Mouse (Mus musculus): ENCODE data around the gene Wfdc1.

The Wfdc1 gene

DNA sequence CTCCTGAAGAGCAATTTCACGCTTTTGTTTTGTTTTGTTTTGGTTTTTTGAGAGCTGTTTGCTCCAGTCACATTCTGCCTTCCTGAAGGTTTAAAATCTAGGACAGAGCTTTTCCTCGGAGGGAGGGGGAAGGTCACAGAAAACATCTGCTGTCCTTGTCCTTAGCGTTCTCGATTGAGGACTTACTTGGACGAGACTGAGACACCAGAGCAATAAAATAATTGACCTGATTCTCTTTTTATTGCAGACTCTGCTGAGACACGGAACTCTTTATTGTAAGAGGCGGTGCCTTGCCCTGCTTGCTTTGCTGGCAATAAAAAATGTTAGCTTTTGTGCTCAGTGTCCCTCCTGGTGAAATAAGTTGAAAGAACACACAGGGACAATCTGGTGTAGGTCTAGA is 26.4 kb upstream of the Wfdc1 start:
- no peak for DNase-seq (ENCODE audit: low spot score in 2 of 2)

DNA sequence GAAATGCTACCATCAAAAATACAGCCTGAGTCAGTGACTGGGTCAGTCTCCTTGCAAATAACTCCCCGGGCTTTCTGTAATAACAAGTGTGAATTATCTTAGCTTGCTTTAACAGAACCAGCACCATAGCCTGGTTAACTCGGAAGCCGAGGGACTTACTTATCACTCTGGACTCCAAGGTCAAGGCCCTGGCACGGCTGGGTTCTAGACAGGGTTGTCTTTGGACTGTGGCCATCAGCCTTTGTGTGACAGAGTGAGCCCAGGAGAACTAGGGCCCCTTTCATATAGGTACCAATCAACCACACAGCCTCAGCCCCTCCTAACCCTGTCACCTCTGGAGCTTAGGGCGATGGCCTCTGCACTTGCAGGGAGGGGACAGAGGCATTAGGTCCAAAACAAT is 25.1 kb upstream of the Wfdc1 start:
- DNase-seq (ENCODE audit: low spot score in 2 of 2), result no peak

DNA sequence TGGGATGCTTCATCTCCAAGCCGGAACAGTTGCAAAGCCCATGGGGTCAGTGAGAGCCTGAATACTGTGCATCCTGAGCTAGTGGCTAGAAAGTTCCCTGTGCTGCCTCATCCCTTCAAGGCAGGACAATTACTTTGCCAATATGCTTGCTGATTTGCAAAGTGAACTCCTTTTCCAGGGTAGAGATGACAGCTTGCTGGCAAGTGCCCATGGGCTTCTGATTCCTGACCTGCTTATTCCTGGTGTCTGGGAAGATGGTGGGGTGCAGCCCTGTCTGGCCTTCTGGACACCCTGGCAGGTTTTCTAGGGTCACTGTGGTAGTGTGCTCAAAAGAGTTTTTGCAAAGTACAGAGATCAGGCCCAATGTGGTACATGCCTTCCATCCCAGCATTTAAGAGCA is 23.2 kb upstream of the Wfdc1 start:
- no peak for DNase-seq (ENCODE audit: low spot score in 2 of 2)

DNA sequence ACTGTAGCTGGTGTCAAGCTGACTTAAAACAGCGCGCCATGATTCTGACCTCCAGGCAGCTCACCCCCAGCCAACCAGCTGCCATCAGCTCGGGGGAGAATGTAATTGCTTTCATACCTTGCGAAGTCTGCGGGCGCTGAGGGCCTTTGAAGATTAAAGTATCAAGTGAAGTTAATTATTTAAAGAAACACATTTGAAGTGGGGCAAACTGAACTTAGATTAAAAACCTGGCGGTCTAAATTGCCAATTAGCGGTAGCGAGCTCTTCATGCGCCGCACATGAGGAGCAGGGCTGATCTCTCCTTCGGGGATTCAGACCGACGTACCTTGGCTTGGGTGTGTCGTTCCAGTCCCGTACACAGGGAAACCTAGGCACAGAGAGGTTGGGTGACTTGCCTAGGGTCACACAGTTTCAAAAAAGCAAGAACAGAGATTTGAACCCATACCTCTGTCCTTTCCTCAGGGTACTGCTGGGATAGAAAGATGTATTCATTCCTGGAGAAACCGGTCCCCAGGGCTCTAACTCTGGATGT is 21.7 kb upstream of the Wfdc1 start:
- DNase-seq (ENCODE audit: low spot score in 2 of 2), result no peak

DNA sequence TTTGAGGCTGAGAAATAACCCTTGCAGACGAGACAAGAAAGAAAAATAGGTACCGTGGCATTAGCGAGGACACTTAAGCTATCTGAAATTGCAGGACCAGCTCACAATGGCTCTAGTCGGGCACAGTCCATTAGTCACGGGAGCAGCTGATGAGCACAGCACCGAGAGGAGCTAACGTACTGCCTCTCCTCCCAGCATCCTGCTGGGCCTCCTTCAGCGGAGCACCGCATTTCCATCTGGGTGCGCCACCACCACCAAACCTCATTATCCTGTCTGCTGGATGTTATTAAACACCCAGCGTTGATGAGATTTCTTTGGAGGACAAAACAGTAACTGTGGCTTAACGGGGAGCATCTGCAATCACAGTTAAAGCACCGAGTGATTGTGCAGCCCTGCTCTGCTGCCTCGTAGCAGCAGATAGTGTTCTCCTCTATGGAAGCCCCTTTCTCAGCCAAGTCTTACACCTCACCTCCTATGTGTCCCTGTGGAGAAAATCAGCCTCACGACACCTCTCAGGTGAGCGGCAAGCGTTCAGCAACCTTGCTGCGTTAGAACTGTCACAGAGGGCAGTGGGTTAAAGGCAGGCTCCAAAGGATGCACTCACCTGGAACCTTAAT is 21.1 kb upstream of the Wfdc1 start:
- DNase-seq (ENCODE audit: low spot score in 2 of 2), result no peak

DNA sequence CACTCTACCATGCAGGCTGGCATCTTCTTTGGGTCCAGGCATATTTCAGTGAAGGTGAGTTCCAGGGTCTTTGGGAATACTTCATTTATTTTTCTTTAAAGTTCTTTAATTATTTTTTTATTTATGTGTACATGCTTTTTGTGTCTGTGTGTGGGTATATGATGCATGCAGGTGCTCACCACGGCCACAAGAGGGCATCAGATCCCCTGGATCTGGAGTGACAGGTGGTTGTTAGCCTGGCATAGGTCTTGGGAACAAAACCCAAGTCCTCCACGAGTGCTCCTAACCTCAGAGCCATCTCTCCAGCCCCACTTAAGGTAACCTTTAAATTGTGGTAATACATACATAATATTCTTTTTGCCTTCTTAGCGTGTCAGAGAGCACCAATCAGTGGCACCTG is 20.0 kb upstream of the Wfdc1 start:
- DNase-seq (ENCODE audit: low spot score in 2 of 2), result no peak

DNA sequence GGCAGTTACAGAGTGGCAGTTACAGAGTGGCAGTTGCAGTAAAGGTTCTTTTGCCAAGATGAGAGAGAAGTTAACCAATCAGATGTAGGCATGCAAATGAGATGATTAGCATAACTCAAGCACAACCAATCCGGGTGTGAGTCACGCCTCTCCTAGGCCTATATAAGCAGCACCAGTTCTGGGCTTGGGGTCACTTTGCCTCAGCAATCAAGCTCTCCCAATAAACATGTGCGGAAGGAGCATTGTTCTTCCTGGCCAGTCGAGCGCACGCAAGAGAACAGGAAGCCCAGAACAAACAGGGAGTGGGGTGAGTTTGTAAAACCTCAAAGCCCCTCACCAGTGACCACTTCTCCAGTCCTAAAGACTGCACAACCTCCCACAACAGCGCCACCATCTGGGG is 19.3 kb upstream of the Wfdc1 start:
- DNase-seq (ENCODE audit: low spot score in 2 of 2), result no peak

DNA sequence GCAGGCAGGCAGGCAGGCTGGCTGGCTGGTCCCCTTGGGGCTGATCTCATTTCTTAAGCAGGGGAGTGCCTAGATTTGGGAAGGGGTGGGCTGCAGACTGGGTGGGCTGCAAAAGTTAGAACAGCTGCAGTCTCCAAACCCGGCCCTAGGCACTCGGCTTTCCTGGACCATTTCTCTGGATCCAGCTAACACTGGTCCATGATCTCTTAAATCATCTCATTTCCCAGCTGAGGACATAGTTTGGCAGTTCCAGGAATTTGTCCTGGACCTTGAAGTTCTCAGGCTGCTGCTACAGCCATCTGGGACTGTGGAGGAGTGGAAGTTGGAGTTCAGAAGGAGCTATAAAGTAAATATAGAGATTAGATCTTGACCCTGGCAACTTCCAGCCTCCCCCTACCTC is 14.8 kb upstream of the Wfdc1 start:
- no peak for DNase-seq (ENCODE audit: low spot score in 2 of 2)

DNA sequence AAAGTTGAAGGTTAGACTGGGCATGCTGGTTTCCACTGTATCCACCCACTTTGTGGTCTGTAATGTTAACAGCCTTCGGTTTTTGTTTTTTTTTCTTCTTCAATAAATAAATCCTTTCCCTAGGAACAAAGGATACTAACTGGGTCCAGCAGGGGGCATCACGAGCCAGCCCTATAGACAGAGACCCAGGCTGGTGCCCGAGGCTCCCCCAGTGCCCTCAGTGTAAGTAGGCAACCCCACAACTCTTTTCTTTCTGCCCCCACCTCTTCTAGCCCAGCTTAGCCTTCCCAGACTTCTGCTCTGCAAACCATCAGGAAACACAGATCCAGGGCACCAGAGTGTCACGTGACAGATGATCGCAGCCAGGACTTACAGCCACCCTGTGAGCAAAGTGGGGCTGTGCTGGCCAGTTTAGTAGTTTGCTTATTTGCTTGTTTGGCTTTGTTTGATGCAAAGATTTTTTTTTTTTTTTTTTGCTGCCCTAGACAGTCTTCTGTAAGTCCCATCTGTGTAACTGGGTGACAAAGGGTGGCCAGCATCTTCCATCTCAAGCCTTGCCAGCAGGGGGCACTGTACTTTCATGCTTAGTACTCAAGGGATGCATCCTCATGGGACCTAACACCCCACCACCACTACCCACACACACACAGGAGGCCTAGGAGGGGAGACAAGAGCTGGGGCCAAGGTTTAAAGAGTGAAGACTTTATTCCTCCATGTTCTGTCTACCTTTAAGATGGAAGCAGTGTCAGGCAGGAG is 9.3 kb upstream of the Wfdc1 start:
- no peak for DNase-seq (ENCODE audit: low spot score in 2 of 2)

DNA sequence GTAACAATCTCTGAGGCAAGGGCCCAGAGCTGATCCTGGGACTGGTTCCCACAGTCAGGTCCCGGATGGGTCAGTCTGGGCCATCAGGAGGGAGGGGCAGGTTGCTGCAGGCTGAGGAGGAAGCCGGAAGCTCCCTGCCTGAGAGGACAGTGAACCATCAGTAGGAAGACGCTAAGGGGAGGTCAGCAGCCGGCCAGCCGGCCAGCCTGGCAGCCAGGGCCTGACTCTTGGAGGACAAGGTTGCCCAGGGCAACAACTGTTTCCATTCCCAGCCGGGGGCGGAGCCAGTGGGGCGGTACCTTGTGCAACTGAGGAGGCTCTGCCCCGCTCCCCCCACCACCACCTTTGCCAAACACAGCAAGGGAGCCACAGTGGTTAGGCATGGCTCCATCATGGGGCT is 5.1 kb upstream of the Wfdc1 start:
- peak in 1 of 2 experiments; percentile 43 for DNase-seq (ENCODE audit: low spot score in 2 of 2)

DNA sequence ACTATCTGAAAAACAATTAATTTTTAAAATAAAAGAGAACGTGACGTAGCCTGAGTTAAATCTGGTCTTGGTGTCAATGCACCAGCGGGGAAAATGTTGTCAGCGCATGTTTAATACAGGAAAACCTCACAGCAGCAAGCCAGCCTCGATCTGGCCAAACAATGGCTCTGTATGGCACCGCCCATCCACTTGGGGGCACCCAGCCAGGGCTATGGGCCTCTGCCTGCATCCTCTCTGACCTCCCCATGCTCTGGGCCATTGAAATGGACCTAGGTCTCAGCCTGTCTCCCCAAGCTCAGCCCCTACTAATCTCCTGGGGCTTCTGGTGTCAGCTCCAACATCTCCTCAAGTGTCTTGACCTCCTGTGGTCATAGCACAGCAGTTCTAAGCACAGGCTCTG is 4.3 kb upstream of the Wfdc1 start:
- no peak for DNase-seq (ENCODE audit: low spot score in 2 of 2)

DNA sequence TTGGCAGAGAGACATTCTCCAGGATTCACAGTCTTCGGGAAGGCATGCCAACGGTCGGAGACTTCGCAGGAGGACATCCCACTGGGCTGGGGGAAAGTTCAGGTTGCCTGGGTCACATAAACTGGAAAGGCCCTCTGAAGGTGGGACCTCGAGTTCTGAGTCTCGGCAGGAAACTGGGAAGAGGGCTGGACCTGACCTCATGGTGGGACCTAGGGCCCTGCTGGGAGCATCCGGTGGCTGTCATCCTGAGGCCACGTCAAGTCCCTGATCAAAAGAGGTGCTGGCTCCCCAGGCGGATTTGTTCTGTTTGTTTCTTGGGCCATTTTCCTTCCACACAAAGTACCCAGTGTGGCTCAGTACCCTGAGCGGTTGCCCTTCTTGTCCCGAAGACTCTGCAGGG is 2.7 kb upstream of the Wfdc1 start:
- no peak for DNase-seq (ENCODE audit: low spot score in 2 of 2)

DNA sequence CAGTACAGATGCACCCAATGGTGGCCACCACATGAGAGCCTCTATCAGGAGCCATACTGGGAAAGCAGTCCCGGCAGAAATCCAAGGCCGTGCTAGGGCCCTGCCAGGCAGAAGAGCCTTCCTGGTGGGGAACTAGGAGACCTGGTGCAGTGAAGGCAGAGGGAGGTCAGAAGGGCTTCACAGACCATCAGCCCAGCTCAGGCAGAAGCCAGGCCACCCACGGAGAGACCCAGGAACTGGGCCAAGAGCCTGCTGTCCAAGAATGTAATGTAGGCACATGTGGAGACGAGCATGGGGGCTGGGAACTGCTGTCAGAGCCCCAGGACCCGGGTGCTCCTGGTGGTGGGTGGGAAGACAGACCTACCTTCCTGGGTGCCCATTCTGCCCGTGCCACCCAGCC is 895 bp upstream of the Wfdc1 start:
- no peak for DNase-seq (ENCODE audit: low spot score in 2 of 2)

DNA sequence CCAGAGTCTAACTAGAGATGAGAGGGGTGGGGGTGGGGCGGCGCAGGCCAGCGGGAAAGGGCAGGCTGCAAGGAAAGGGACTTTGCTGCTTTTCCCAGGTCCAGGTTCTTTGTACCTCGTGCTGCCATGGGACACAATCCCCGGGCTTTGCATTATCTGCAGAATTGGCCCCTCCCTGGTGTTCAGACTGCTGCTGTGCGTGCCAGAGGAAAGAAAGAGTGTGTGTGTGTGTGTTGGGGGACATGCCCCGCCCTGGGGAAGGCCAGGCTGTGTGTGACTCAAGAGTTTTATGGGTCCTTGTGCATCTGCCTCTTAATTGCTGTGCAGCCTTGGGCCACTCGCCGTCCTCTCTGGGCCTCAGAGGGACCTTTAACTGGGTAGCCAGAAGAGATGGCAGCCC is 2.3 kb downstream of the Wfdc1 start:
- DNase-seq (ENCODE audit: low spot score in 2 of 2), result no peak

DNA sequence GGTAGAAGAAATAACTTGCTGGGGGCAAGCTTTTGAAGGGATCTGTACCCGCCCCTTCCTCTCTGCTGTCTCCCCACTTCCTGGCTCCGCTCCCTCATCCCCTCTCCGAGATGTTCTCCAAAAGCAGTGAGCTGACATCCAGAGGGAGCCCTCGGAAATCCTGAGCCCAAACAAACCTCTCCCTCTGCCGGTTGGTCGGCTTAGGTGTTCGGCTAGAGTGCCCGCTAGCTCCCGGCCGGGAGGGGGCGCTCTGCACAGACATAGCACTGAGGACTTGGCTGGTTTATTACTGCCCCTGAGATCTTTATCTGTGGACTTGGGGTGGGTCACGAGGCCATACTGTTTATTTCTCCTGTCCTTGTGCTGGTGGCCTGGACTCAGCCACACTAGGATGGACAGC is 3.1 kb downstream of the Wfdc1 start:
- DNase-seq (ENCODE audit: low spot score in 2 of 2), result no peak

DNA sequence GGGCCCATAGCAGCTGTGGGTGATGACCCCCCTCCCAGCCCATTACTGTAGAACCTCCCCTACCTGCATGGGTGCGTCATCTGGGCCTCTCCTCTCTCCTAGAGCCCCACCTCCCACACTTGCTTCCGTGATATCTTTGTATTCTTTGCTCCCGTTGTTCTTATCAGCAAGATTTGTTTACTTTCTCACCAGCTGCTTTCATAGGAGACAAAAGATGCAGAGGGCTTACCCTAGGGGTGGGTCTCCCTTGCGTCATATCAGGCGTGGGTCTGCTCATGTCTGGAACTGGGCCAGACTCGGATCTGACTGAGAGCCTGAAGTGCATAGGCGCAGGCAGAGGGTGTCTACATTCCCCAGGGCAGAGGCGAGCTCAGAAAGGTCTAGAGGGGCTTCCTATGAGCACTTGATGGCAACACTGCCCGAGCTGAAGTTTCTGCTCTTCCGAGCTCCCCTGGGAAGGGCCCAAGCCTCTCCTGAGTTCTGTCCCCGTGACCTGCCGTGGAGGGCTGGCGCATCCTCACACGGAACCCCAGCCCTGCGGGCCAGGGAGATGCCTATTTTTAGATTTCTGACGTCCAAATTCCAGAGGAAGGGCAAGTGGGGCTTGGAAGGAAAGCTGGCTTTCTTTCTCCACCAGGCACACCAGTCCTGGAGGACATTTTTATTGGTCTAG is 4.4 kb downstream of the Wfdc1 start:
- DNase-seq (ENCODE audit: low spot score in 2 of 2), result no peak

DNA sequence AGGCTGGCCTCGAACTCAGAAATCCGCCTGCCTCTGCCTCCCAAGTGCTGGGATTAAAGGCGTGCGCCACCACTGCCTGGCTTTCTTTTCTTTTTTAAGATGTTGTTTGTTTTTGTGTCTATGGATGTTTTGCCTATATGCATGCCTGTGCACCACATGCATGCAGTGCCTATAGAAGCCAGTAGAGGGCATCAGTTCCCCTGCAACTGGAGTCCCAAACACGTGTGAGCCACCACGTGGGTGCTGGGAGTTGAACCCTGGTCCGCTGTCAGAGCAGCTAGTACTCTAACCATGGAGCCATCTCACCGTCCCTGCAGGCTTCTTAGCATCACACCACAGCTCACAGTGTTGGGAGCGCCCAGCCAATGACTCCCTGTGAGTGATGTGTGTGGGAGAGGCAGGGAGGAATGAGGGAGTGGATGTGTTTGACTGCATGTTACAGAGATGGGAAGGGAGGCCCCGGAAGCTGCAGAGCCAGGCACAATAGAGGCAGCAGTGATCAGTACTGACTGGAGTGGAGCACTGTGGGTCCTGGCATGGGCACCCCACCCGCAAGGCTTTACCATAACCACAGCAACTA is 7.9 kb downstream of the Wfdc1 start:
- no peak for DNase-seq (ENCODE audit: low spot score in 2 of 2)

DNA sequence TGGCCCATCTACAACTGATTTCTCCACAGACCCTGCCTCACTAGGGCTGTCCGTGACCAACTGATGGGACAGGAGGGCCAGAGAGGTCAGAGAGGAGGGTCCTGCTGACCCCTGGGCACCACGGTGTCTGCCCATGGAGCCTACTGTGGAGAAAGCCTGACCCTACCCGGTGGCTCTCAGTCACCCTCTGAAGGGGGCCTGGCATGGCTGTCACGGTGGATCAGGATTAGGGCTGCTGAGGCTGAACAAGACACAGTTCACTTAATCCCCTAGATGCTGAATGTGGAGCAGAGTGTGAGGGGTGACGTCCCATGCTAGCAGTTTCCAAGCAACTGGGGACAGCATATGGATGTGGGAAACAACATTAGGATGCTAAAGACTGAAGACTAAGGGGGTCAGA is 9.3 kb downstream of the Wfdc1 start:
- no peak for DNase-seq (ENCODE audit: low spot score in 2 of 2)

DNA sequence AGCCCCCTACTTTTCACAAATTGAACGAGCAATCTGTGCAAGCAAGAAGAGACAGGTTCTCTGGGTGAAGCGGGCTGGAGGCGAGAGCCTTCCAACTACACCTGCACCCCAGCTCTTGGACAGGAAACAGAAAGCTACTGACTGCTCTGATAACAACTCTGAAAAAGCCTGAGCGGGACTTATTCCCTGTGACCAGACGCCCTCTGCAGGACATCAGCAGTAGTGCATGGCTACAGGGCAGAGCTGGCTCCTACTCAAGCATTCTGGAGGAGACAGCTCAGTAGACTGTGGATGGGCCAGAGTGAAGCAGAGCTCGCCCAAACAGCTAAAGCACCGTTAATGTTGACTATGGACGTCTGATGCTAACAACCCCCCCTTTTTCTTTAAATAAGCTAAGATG is 10.2 kb downstream of the Wfdc1 start:
- peak; percentile 69 to 86 for DNase-seq (ENCODE audit: low spot score in 2 of 2)

DNA sequence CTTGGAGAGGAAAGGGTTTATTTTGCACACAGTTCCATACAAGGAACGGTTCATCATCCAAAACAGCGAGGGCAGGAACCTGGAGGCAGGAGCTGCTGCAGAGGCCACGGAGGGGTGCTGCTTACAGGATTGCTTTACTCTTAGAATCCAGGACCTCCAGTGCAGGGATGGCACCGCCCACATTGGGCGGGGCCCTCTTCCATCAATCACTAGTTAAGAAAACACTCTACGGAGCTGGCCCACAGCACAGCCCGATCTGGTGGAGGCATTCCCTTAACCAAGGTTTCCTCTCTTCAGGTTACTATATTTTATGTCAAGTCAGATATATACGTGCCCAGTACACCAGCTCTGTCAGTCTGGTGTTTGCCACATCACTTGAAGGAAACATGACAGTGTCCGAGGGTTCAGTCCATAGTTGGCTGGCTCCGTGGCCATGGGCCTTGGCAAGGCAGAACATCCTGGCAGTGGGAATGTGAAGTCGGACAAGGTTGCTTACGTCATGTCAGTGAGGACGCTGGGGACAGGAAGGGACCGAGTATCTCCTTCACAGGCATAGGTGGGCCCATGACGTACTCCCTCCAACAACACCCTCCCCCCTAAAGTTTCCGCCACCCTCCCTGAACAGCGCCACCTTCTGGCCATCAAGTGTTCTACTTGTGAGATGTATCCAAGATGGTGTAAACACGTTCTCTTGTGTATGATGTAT is 12.1 kb downstream of the Wfdc1 start:
- no peak for DNase-seq (ENCODE audit: low spot score in 2 of 2)

DNA sequence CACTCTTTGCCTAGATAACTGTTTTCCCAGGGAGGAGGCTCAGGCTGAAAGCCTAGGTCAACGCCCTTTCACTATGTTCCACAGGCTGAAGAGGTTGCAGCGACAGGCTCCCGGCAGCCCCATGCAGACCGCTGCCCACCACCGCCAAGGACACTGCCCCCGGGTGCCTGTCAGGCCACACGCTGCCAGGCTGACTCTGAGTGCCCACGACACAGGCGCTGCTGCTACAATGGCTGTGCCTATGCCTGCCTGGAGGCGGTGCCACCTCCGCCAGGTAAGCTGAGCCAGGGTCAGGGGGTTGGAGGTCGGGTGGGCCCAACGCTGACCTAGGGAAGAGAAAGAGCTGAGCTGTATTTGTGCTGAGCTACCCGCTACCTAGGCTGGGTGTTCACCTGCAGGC is 13.0 kb downstream of the Wfdc1 start:
- DNase-seq (ENCODE audit: low spot score in 2 of 2), result no peak

DNA sequence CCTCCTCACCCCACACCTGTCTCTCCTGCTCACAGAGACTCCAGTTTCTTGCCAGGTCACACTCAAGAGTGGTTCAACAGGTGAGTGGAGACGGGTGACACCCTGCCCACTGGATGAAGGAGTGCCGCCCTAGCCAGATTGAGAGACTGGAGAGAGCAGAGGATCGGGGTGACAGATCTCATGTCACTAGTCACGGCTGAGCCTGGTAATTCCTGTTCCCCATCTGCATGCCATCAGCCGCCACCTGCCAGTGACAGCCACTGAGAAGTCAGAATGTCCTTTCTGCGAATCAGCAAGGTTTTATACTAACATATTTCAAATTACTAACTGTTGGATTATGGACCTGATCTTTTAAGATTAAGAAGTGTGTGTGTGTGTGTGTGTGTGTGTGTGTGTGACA is 24.4 kb downstream of the Wfdc1 start:
- no peak for DNase-seq (ENCODE audit: low spot score in 2 of 2)
